Mouse (Mus musculus) myocyte (in vitro differentiated cells): Measurements from ENCODE around the gene Ocel1.

ENCODE experiments used
- CEBPB ChIP-seq: IDR thresholded peaks from 2 replicates; pipeline ENCODE4 v1.6.1; 2011; ENCODE audit warnings: mild to moderate bottlenecking, moderate library complexity; ENCODE audit not compliant: poor library complexity, insufficient read depth, severe bottlenecking
- E2F4 ChIP-seq: IDR thresholded peaks from one replicate; pipeline ENCODE4 v1.6.1; 2011; ENCODE audit warnings: mild to moderate bottlenecking, control low read depth, moderate library complexity; ENCODE audit not compliant: insufficient read depth
- MAX ChIP-seq: IDR thresholded peaks from one replicate; pipeline ENCODE4 v1.6.1; 2011; ENCODE audit warnings: low read depth, mild to moderate bottlenecking, control low read depth
- MYOD1 ChIP-seq, 3 experiments: IDR thresholded peaks; one replicate each; pipeline ENCODE4 v1.6.1; 2011; ENCODE audit warnings: control low read depth in 2 of 3, low read depth in 2 of 3, mild to moderate bottlenecking in 2 of 3, moderate library complexity in 1 of 3; ENCODE audit not compliant: insufficient read length in 2 of 3, control insufficient read depth in 1 of 3
- MYOG ChIP-seq, 3 experiments: IDR thresholded peaks; one replicate each; pipeline ENCODE4 v1.6.1; 2011; ENCODE audit warnings: control low read depth in 2 of 3, low read depth in 2 of 3, mild to moderate bottlenecking in 2 of 3; ENCODE audit not compliant: insufficient read length in 2 of 3, control insufficient read depth in 1 of 3, insufficient read depth in 1 of 3
- POLR2A ChIP-seq: IDR thresholded peaks from one replicate; pipeline ENCODE4 v1.6.1; 2011; ENCODE audit warnings: low read depth, mild to moderate bottlenecking, control low read depth, moderate library complexity; ENCODE audit not compliant: insufficient read length
- POLR2AphosphoS2 ChIP-seq: IDR thresholded peaks from one replicate; pipeline ENCODE4 v1.6.1; 2011; ENCODE audit warnings: low read depth, control low read depth; ENCODE audit not compliant: insufficient read length
- USF1 ChIP-seq: IDR thresholded peaks from one replicate; pipeline ENCODE4 v1.6.1; 2011; ENCODE audit warnings: low read depth, mild to moderate bottlenecking, control low read depth, moderate library complexity

GRCm38 (mm10) chr8:71366771-71367528 is 4.1 kb upstream of the Ocel1 start, which contains the start of gene Use1:
- TF ChIP-seq CEBPB = no peak
- peak; percentile 65 for TF ChIP-seq POLR2A
- no peak for TF ChIP-seq E2F4
- no peak for TF ChIP-seq MYOG (IDR thresholded peaks at IDR 0.05; ENCODE audit: control insufficient read depth in 1 of 3, insufficient read depth in 1 of 3, insufficient read length in 2 of 3, low read depth in 2 of 3)
- TF ChIP-seq MAX = peak; percentile 71
- peak; percentile 91 for TF ChIP-seq POLR2AphosphoS2
- TF ChIP-seq USF1 = no peak
- no peak for TF ChIP-seq MYOD1 (IDR thresholded peaks at IDR 0.05; ENCODE audit: control insufficient read depth in 1 of 3, insufficient read length in 2 of 3, low read depth in 2 of 3)
